Mouse (Mus musculus): ENCODE measurements around the gene Olfr279. TPM values are rescaled to one million over a fixed set of nuclear protein-coding genes. Genes with fewer than 3 reads are reported as not detected.

The Olfr279 gene
- total RNA-seq (2021): not detected

- intact Hi-C loops (cut with DNase I): no loop called here
- DNase-seq (ENCODE audit: extremely low spot score in 1 of 2, low spot score in 2 of 2): no peak
Measured at GRCm38 (mm10) chr15:98492102-98492501, at the start of gene Olfr279. Gene Olfr279 (plus strand): TSS chr15:98492402.

DNA sequence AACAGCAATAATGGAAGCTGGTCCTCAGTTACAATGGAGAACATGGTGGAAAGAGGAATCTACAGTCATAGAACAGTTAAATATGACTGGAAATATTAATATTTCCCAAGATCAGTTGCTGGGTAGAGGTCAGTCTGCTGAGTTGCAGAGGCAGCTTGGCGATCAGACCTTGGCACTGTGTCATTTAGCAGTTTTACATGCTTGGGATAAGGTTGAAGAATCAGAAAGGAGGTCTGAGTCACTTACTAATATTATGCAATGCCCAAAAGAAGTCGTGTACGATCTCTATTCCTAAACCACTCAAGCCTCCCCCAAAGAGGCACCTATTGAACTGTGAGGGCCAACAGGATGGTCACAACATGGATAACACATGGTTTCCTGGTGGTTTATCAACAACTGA, 47.6 kb upstream of the Olfr279 start:
- intact Hi-C loops (cut with DNase I): no loop called here

GRCm38 (mm10) chr15:98448521-98448920, 43.7 kb upstream of the Olfr279 start:
- no peak for DNase-seq (ENCODE audit: extremely low spot score in 1 of 2, low spot score in 2 of 2)
- intact Hi-C loops (cut with DNase I): no loop called here

More for the DNA sequence above, 47.6 kb upstream of the Olfr279 start:
- no peak for DNase-seq (ENCODE audit: extremely low spot score in 1 of 2, low spot score in 2 of 2)

DNA sequence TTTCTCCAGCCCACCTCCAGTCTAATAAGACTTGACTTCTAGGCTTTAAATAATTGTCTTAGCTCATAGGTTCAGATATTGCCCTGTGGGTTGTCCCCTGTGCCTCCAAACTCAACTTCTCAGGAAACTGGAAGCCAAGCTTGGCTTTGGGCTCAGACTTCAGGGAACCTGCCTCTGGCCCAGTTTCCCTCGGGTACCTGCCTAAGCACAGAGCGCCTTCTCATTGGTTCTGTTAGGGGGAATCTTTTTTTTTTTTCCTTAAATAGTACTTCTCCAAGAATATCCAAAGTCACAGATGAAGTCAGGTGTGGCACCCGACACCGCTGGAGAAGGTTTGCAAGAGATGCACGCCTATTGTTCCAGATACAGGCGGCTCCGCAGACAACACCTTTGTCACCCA, 39.9 kb upstream of the Olfr279 start, which contains the start of gene Olfr281:
Olfr281 (plus strand) TSS at position 301 of the 400 bp plus-strand sequence.
- intact Hi-C loops (cut with DNase I): no loop called here

DNA sequence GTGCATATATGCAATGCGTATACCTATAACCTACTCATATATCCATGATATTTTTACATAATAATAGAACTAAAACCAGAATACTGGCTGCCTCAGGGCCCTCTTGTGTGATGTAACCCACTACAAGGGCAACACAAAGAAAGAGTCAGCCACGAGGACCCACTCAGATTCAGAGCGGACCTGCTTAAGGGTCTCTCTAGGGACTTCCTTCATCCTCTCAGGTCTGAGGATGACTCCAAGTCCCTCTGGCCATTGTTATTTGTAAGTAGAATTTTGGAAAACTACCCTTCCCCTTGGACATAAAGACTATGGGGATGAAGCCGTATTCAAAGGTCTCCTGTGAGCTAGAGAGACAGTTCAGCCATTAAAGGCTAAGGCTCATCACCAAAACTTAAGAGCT, 22.6 kb upstream of the Olfr279 start, which contains the start of gene OR5BS1P:
OR5BS1P (plus strand) TSS at position 301 of the 400 bp plus-strand sequence.
- no peak for DNase-seq (ENCODE audit: extremely low spot score in 1 of 2, low spot score in 2 of 2)
- intact Hi-C loops (cut with DNase I): no loop called here

More for the DNA sequence above, 39.9 kb upstream of the Olfr279 start, which contains the start of gene Olfr281:
- no peak for DNase-seq (ENCODE audit: extremely low spot score in 1 of 2, low spot score in 2 of 2)

DNA sequence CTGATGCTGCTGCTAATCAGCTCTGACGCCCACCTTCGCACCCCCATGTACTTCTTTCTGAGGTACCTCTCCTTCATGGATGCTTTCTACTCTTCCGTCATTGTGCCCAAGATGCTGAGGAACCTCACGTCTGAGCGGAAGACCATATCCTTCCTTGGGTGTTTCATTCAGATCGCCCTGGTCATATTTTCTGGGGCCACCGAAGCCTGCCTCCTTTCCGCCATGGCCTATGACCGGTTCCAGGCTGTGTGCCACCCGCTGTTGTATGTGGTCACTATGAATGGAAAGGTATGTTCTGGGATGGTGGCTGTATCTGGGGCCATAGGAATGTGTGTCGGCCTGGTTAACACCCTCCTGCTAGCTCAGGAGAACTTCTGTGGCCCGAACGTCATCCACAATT, 20.7 kb upstream of the Olfr279 start:
- intact Hi-C loops (cut with DNase I): no loop called here

DNA sequence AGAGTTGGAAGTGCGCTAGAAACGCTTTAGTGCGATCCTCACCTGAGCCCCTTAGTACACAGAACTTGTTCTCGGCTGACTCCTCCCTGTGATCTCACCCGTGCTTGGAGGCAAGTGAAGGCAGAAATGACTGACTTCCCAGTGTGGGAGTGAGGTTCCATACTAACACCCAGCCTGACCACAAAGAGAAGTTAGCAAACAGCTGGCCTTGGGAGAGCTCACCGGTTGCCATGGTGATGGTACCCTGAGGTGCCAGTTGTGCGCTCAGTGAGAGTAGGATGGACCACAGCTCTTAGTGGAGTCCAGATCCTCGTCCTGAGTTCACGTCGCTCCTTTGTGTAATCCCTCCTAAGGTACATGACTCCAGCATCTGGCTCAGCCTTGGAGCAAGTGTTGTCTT, 17.2 kb upstream of the Olfr279 start:
- intact Hi-C loops (cut with DNase I): no loop called here
- no peak for DNase-seq (ENCODE audit: extremely low spot score in 1 of 2, low spot score in 2 of 2)

More for the DNA sequence above, 20.7 kb upstream of the Olfr279 start:
- DNase-seq (ENCODE audit: extremely low spot score in 1 of 2, low spot score in 2 of 2): no peak

GRCm38 (mm10) chr15:98475382-98475781, 16.8 kb upstream of the Olfr279 start:
- peak in 1 of 2 experiments; percentile 43 for DNase-seq (ENCODE audit: extremely low spot score in 1 of 2, low spot score in 2 of 2)
- intact Hi-C loops (cut with DNase I): no loop called here

GRCm38 (mm10) chr15:98476281-98476680, 15.9 kb upstream of the Olfr279 start:
- intact Hi-C loops (cut with DNase I): no loop called here

DNA sequence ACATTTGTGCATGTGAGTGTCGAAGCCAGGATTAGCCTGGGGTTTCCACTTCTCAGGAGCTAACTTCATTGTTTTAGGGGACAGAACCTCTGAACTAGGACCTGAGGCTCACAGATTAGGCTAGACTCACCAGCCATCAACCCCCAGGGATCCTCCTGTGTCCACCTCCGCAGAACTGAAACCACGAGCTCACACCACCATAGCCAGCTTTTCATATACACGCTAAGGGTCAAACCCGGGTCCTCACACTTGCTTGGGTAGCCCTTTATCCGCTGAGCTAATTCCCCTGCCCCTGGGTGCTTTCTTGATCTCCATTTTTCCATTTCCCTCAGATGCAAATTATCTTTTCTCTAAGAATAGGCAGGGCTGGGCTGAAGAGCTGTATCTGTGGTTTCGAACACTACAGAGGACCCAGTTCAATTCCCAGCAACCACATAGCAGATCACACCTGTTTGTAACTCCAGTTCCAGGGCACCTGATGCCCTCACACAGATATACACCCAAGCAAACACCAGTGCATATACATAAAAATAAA, 12.6 kb upstream of the Olfr279 start:
- intact Hi-C loops (cut with DNase I): no loop called here
- DNase-seq (ENCODE audit: extremely low spot score in 1 of 2, low spot score in 2 of 2): no peak

More at GRCm38 (mm10) chr15:98476281-98476680, 15.9 kb upstream of the Olfr279 start:
- DNase-seq (ENCODE audit: extremely low spot score in 1 of 2, low spot score in 2 of 2): no peak

DNA sequence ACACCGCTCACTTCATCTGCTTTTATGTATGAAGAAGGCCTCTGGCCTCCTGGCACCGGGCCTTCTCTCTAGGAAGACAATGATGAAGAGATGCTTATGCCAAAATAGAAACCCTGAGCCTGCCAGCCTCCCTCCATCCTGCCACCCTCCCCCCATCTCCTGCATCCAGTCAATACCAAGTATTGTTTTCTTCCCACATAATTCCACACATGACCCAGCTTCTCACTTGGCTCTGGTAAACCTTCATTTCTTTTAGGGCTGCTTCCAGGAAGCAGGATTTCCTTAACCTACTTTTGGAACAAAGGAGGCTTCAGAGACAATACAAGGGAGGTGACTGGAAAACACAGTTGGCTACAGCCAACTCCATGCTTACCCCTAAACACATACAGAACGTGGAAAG, 9.5 kb upstream of the Olfr279 start, which contains the start of gene Lalba:
Lalba (minus strand) TSS at position 21 of the 400 bp plus-strand sequence.
- DNase-seq (ENCODE audit: extremely low spot score in 1 of 2, low spot score in 2 of 2): no peak
- intact Hi-C loops (cut with DNase I): no loop called here

DNA sequence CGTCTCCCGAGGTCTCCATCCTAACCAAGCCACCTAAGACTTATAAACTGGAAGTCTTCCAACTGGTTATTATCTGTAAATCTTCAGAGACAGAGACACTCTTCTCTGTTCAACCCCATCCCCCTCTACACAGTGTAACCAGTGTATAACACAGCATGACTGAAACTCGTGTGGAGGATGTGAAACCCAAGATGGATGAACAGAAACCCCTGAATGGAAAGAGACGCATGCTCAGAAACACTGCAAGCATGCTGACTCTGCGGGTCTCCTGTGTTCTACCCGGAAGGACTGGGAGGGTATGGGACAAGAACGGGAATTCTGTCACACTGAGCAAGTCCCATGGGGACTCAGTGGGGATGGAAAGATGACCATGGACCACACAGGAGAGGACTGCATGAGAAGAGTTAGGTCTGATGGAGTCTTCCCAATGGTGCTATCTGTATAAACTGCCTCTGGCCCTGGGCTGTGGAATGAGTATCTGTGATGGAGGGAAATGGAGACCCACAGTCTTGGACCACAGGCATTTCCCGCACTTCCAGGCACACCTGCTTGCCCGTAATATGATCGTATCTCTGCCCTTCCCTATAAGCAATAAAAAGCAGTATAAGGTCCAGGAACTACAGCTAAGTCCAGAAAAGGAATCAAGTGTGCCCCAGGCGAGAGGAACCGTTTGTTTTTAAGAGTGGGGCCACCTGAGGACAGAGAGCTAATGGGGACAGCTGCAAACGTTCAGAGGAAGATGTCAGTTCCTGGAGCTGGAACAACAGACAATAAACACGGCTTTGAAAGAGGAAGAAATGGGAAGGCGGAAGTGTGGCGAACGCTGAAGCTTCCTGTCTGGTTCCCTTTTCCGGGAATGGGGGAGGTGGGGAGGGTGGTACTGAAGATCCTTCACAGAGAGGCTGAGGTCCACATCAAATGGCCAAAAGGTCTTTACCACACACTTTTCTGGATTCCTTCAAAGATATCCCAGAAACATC, 8.0 kb upstream of the Olfr279 start:
- intact Hi-C loops (cut with DNase I): no loop called here
- peak; percentile 18 to 45 for DNase-seq (ENCODE audit: extremely low spot score in 1 of 2, low spot score in 2 of 2)

GRCm38 (mm10) chr15:98486433-98487021, 5.7 kb upstream of the Olfr279 start:
- intact Hi-C loops (cut with DNase I): no loop called here
- no peak for DNase-seq (ENCODE audit: extremely low spot score in 1 of 2, low spot score in 2 of 2)

GRCm38 (mm10) chr15:98491332-98491731, 870 bp upstream of the Olfr279 start:
- intact Hi-C loops (cut with DNase I): no loop called here
- no peak for DNase-seq (ENCODE audit: extremely low spot score in 1 of 2, low spot score in 2 of 2)

GRCm38 (mm10) chr15:98497631-98498030, 5.4 kb downstream of the Olfr279 start:
- no peak for DNase-seq (ENCODE audit: extremely low spot score in 1 of 2, low spot score in 2 of 2)
- intact Hi-C loops (cut with DNase I): no loop called here

DNA sequence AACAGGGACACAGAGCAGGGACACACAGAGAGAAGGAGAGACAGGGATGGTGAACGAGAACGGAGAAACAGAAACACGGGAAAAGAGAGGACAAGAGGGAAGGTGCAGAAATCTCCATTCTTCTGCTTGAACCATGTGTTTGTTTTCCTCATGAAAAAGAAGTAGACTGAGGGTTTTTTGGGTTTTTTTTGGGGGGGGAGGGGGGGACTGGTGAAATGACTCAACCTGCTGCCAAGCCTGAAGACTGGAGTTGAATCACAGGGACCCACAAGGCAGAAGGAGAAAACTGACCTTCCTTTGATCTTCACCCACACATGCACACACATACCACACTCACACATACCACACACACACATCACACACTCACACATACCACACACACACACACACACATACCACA, 11.1 kb downstream of the Olfr279 start:
- intact Hi-C loops (cut with DNase I): loop anchor here (10.0 kb wide), 1 partner anchor 319 kb away; no protein-coding TSS in a partner anchor
- DNase-seq (ENCODE audit: extremely low spot score in 1 of 2, low spot score in 2 of 2): no peak

DNA sequence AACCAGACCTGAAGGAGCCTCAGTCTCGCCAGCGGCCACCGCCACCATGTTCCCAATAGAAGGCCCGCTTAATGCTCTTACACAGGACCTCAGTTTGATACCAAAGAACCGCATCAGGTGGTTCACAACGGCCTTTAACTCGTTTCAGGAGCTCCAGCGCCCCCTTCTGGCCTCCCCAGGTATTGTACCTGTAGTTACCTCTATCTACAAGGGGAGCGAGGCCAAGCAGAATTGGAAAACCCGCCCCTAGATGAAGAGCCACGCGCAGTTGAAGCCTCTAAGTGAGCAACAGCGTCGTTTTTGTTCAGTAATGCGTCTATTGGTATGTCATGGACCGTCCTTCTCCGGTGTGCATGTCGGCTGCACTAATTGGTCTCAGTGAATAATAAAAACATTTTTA, 12.3 kb downstream of the Olfr279 start:
- DNase-seq (ENCODE audit: extremely low spot score in 1 of 2, low spot score in 2 of 2): peak; percentile 49 to 78
- intact Hi-C loops (cut with DNase I): loop anchor here (10.0 kb wide), 1 partner anchor 320 kb away; no protein-coding TSS in a partner anchor

GRCm38 (mm10) chr15:98506253-98506957, 14.2 kb downstream of the Olfr279 start:
- no peak for DNase-seq (ENCODE audit: extremely low spot score in 1 of 2, low spot score in 2 of 2)

More at GRCm38 (mm10) chr15:98506253-98506957, 14.2 kb downstream of the Olfr279 start:
- intact Hi-C loops (cut with DNase I): loop anchor here (10.0 kb wide), 1 partner anchor 322 kb away; no protein-coding TSS in a partner anchor

All from left cerebral cortex, postnatal 10 days (tissue).